Mouse (Mus musculus) heart, adult 2 months (tissue): Measurements from ENCODE around the gene Bahd1.

Experiments
- CTCF ChIP-seq: fragments of 200-600 bp; IDR thresholded peaks from 2 replicates; pipeline ENCODE4 v1.8.1; 2022; ENCODE audit warnings: antibody characterized with exemption, mild to moderate bottlenecking, moderate library complexity
- POLR2A ChIP-seq: fragments of 200-500 bp; IDR thresholded peaks from 2 replicates; pipeline ENCODE4 v1.6.1; 2011; ENCODE audit warnings: mild to moderate bottlenecking, low read depth, low read length, control low read depth; ENCODE audit not compliant: insufficient read depth

DNA sequence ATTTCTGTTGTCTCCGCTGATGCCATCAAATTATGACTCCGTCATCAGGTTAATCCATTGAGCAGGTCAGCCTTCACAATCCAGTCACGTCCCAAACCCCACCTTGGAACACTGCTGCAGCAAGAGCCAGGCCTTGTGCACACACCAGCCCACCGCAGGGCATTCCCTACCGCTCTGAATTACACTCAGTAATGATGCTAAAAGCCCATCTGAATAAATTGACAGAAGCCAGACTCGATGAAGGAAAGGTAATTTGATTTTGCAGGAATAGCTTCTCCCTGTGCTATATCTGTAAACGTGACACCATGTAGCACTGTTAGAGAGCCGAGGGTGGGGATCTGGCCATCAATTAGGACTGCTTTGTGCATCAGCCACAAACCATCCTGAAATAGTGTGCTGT lies 24.9 kb upstream of the Bahd1 start:
- TF ChIP-seq CTCF (no peak), POLR2A (no peak)
